Mouse (Mus musculus) neural tube, embryonic 15.5 days (tissue): ENCODE data around the gene Gm20388. TPM values are rescaled to one million over a fixed set of nuclear protein-coding genes. Genes with fewer than 3 reads are reported as not detected.
A peak's percentile ranks its signal among the peaks of the same experiment; 100 is the strongest.

Source experiments
- ATAC-seq: fragments of 200-750 bp; cut with Nextera tagmentation; 2 replicates; pipeline ENCODE4 v1.8.0; 2017; ENCODE audit warnings: mild to moderate bottlenecking, moderate TSS enrichment, moderate library complexity; ENCODE audit not compliant: low FRiP score
- H3K27ac ChIP-seq: fragments of 300-500 bp; sonication (generic); replicated peaks from 2 replicates; pipeline ENCODE4 v1.5.1; 2015; ENCODE audit warnings: mild to moderate bottlenecking, inconsistent platforms
- H3K27me3 ChIP-seq: fragments of 300-500 bp; sonication (generic); replicated peaks from 2 replicates; pipeline ENCODE4 v1.6.1; 2015; ENCODE audit warnings: inconsistent platforms
- H3K36me3 ChIP-seq: fragments of 300-500 bp; sonication (generic); 2 replicates; pipeline ENCODE4 v1.6.1; 2015; ENCODE audit warnings: inconsistent platforms
- H3K4me1 ChIP-seq: fragments of 300-500 bp; sonication (generic); 2 replicates; pipeline ENCODE4 v1.6.1; 2015; ENCODE audit warnings: inconsistent platforms
- H3K4me2 ChIP-seq: fragments of 300-500 bp; sonication (generic); 2 replicates; pipeline ENCODE4 v1.6.1; 2015; ENCODE audit warnings: inconsistent platforms, mild to moderate bottlenecking, moderate library complexity
- H3K4me3 ChIP-seq: fragments of 300-500 bp; sonication (generic); replicated peaks from 2 replicates; pipeline ENCODE4 v1.5.1; 2015; ENCODE audit warnings: mild to moderate bottlenecking, inconsistent platforms
- H3K9ac ChIP-seq: fragments of 300-500 bp; sonication (generic); replicated peaks from 2 replicates; pipeline ENCODE4 v1.6.1; 2015; ENCODE audit warnings: mild to moderate bottlenecking, inconsistent platforms
- H3K9me3 ChIP-seq: fragments of 300-500 bp; sonication (generic); replicated peaks from 2 replicates; pipeline ENCODE4 v1.6.1; 2016; ENCODE audit warnings: inconsistent platforms
- WGBS: fragments of 180-500 bp; shearing (Covaris S2); methylation state at CpG from one replicate; pipeline ENCODE4 v1.1.7; 2015; ENCODE audit warnings: mixed read lengths; 5-methylcytosine and 5-hydroxymethylcytosine counted together
- polyA plus RNA-seq: library from polyadenylated mRNA; unstranded; fragments of >200 nt; fragmentation: Nextera tagmentation; extraction: Ambion mirVana; gene quantifications from 2 replicates; pipeline ENCODE4 v1.2.1, GENCODE M21; 2015

Gm20388 gene
- polyA plus RNA-seq, 1 experiment from 2014 or later = not detected

GRCm38 (mm10) chr8:122851692-122852545 lies 2941.3 kb downstream of the Gm20388 start:
- 84% methylated on average over 12 of the region's 12 CpGs for WGBS
- ATAC-seq = no peak
- Histone ChIP-seq H3K4me1 (peaks cover 8% of the 10 kb centered on the region), H3K36me3 (no peaks in the 10 kb centered on the region), H3K9me3 (no peaks in the 10 kb centered on the region), H3K4me2 (no peak overlapping the region), H3K9ac (no peak overlapping the region), H3K27me3 (no peaks in the 10 kb centered on the region), H3K4me3 (no peak overlapping the region), H3K27ac (no peak overlapping the region)

DNA sequence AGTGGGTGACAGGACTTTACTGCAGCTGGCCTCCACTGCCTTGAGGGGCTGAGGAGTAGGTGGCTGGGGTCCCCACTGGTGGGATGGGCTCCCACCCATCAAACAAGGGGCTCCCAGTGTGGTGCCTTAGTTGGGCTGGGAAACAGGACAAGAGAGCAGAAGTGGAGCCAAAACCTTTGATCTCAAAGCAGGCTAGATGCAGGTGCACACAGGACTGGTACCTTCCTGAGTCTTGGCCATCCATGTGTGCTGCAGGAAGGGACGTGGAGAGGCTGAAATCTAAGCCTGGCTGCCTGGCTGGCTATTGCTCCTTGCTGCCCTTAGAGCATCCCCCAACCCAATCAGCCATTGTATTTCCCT lies 2941.9 kb downstream of the Gm20388 start:
- Histone ChIP-seq H3K36me3 (no peaks in the 10 kb centered on the region), H3K9me3 (no peaks in the 10 kb centered on the region), H3K4me2 (no peak overlapping the region), H3K4me1 (peaks cover 8% of the 10 kb centered on the region), H3K9ac (no peak overlapping the region), H3K4me3 (no peak overlapping the region), H3K27me3 (no peaks in the 10 kb centered on the region), H3K27ac (no peak overlapping the region)
- 83% methylated on average over 1 of the region's 1 CpGs for WGBS
- ATAC-seq = no peak

GRCm38 (mm10) chr8:122853340-122853771 lies 2942.7 kb downstream of the Gm20388 start:
- Histone ChIP-seq H3K4me3 (no peak overlapping the region), H3K9ac (no peak overlapping the region), H3K4me2 (peak overlapping the region; percentile 17; the same call in 1 of the 2 replicates), H3K27ac (no peak overlapping the region; the same call in 1 of the 2 replicates), H3K4me1 (peaks cover 8% of the 10 kb centered on the region), H3K36me3 (no peaks in the 10 kb centered on the region), H3K9me3 (no peaks in the 10 kb centered on the region), H3K27me3 (no peaks in the 10 kb centered on the region)
- ATAC-seq = peak; percentile 72; the same call in 1 of the 2 replicates
- 11% methylated on average over 11 of the region's 11 CpGs for WGBS

GRCm38 (mm10) chr8:122854388-122854787 lies 2943.7 kb downstream of the Gm20388 start:
- WGBS = 83% methylated on average over 7 of the region's 7 CpGs
- H3K9me3 ChIP-seq = no peaks in the 10 kb centered on the region
- H3K36me3 ChIP-seq = no peaks in the 10 kb centered on the region
- H3K4me2 ChIP-seq = no peak overlapping the region
- H3K27me3 ChIP-seq = no peaks in the 10 kb centered on the region
- no peak overlapping the region for H3K4me3 ChIP-seq
- H3K27ac ChIP-seq = no peak overlapping the region
- no peak overlapping the region for H3K9ac ChIP-seq
- H3K4me1 ChIP-seq = peaks cover 8% of the 10 kb centered on the region
- ATAC-seq = no peak

DNA sequence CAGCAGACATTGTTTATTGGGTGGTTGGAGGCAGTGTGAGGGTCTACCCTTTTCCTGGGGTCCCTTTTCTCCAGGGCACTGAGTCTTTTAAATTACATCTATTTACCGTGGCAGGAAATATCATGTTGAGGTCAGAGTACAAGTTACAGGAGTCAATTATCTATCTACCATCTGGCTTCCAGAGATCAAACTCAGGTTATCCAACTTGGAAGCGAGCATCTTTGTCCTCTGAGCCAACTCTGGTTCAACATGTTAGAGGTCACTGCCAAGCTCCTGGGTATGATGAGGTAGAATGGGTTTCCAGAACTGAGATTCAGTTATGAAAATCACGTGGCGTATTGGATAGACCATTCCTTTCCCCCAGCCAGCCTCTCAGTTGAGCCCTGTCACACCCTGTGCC lies 2944.5 kb downstream of the Gm20388 start:
- H3K9me3 ChIP-seq = no peaks in the 10 kb centered on the region
- no peak overlapping the region for H3K4me2 ChIP-seq

DNA sequence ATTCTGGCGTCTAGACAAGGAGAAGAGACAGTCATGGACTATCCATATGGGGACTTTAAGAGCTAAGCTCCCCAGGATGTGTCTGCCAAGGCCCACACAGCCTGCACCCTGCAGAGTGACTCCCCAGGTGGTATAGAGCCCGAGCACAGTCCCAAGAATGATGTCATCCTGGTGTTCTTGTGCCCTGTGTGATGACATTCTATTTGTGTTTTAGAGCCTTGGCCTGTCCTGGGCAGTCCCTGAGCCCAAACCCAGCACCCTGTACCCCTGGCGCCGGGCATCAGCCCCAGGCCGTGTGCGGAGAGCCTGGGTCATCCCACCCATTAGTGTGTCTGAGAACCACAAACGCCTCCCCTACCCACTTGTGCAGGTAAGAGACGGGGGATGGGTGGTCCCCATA lies 2945.6 kb downstream of the Gm20388 start:
- no peak overlapping the region for H3K4me2 ChIP-seq
- no peaks in the 10 kb centered on the region for H3K36me3 ChIP-seq
- H3K27ac ChIP-seq = no peak overlapping the region
- no peaks in the 10 kb centered on the region for H3K9me3 ChIP-seq
- no peak overlapping the region for H3K4me3 ChIP-seq
- peaks cover 8% of the 10 kb centered on the region for H3K4me1 ChIP-seq
- no peak overlapping the region for H3K9ac ChIP-seq
- ATAC-seq = no peak
- H3K27me3 ChIP-seq = no peaks in the 10 kb centered on the region
- 83% methylated on average over 8 of the region's 8 CpGs for WGBS

More for the DNA sequence above, 2944.5 kb downstream of the Gm20388 start:
- no peak overlapping the region for H3K9ac ChIP-seq
- H3K4me1 ChIP-seq = peaks cover 8% of the 10 kb centered on the region
- no peak overlapping the region for H3K27ac ChIP-seq
- no peak overlapping the region for H3K4me3 ChIP-seq
- no peak for ATAC-seq
- no peaks in the 10 kb centered on the region for H3K36me3 ChIP-seq
- 85% methylated on average over 4 of the region's 4 CpGs for WGBS
- no peaks in the 10 kb centered on the region for H3K27me3 ChIP-seq

DNA sequence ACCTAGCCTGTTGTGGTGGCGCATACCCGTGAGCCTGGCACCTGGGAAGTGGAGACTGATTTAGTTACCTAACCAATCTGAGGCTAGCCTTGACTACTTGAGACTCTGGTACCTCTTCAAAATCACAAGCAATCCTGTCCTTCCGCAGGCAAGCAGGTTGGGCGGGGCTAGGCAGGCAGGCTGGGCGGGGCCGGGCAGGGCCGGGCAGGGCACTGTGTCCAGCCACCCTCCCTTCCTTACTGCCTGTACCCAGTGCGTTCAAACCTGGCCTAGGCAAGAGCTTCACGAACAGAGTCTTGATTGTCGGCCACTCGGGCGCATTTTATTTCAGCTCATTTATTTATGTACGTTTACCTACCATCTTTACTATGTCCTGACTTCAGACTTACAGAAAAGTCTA lies 2949.2 kb downstream of the Gm20388 start:
- Histone ChIP-seq H3K4me3 (no peak overlapping the region), H3K4me2 (no peak overlapping the region), H3K27me3 (no peaks in the 10 kb centered on the region), H3K9ac (no peak overlapping the region), H3K27ac (no peak overlapping the region), H3K9me3 (no peaks in the 10 kb centered on the region), H3K36me3 (no peaks in the 10 kb centered on the region), H3K4me1 (peaks cover 5% of the 10 kb centered on the region; the same call in 1 of the 2 replicates)
- WGBS = 62% methylated on average over 13 of the region's 13 CpGs
- ATAC-seq = no peak

- Histone ChIP-seq H3K9ac (0 out of 2 replicates have a peak overlapping the region, but pooled peaks have one; percentile 23), H3K27me3 (no peaks in the 10 kb centered on the region), H3K4me2 (peak overlapping the region; percentile 54), H3K27ac (no peak overlapping the region), H3K36me3 (no peaks in the 10 kb centered on the region), H3K4me3 (peak overlapping the region; percentile 35), H3K9me3 (0 out of 2 replicates have a peak, but pooled peaks cover 3% of the 10 kb centered on the region), H3K4me1 (peaks cover 8% of the 10 kb centered on the region; the same call in 1 of the 2 replicates)
- ATAC-seq = no peak
- WGBS = 48% methylated on average over 26 of the region's 26 CpGs
Measured at GRCm38 (mm10) chr8:122864719-122865129, 2954.1 kb downstream of the Gm20388 start.

DNA sequence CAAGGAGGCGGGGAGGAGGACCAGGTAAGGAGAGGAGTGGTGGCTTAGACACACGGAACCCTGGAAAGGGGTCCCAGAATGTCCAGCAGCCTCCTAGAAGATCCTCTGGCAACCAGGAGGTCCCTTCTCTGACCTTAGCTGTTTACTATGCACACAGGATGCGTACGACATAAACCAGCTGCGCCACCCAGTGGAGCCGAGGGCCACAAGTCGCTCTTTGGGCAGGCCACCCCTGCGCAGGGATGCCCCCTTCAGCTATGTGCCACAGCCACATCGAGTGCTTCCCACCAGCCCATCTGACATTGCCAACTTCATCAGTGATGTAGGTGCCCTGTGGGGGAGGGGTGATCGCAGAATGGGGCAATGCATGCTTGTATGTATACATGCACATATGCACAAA lies 2954.8 kb downstream of the Gm20388 start:
- Histone ChIP-seq H3K4me3 (peak overlapping the region; percentile 35), H3K9me3 (0 out of 2 replicates have a peak, but pooled peaks cover 3% of the 10 kb centered on the region), H3K9ac (0 out of 2 replicates have a peak overlapping the region, but pooled peaks have one; percentile 23), H3K27ac (no peak overlapping the region), H3K4me2 (peak overlapping the region; percentile 54), H3K36me3 (no peaks in the 10 kb centered on the region), H3K27me3 (no peaks in the 10 kb centered on the region), H3K4me1 (peaks cover 11% of the 10 kb centered on the region; the same call in 1 of the 2 replicates)
- WGBS = 51% methylated on average over 10 of the region's 10 CpGs
- ATAC-seq = no peak; the same call in 1 of the 2 replicates

GRCm38 (mm10) chr8:122866231-122866630 lies 2955.6 kb downstream of the Gm20388 start:
- no peak overlapping the region for H3K4me2 ChIP-seq
- WGBS = 84% methylated on average over 8 of the region's 8 CpGs
- ATAC-seq = no peak
- no peak overlapping the region for H3K4me3 ChIP-seq
- no peak overlapping the region for H3K9ac ChIP-seq
- H3K9me3 ChIP-seq = 0 out of 2 replicates have a peak, but pooled peaks cover 3% of the 10 kb centered on the region
- H3K27ac ChIP-seq = no peak overlapping the region
- no peaks in the 10 kb centered on the region for H3K36me3 ChIP-seq
- H3K27me3 ChIP-seq = no peaks in the 10 kb centered on the region
- peaks cover 12% of the 10 kb centered on the region; the same call in 1 of the 2 replicates for H3K4me1 ChIP-seq

DNA sequence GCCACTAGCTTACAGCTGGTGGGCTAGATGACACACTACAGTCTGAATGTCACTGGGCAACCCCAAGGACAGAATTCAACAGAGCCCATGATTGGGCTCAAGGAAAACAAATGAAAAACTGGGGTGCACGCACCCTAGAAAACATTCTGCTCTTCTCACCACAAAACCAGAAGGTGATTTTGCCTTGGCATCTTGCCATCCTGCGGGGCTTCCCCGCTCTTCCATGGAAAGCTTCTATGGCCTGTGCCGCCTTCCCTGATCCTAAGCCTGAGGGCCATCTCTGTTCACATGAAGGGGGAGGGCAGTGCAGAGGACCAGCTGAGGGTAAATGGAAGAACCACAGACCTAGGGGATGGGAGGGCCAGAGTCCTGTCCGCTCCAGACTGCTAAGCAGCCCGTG lies 2957.3 kb downstream of the Gm20388 start:
- H3K4me1 ChIP-seq = peaks cover 12% of the 10 kb centered on the region; the same call in 1 of the 2 replicates
- H3K9me3 ChIP-seq = 0 out of 2 replicates have a peak, but pooled peaks cover 3% of the 10 kb centered on the region
- 78% methylated on average over 6 of the region's 6 CpGs for WGBS

More for the DNA sequence above, 2957.3 kb downstream of the Gm20388 start:
- Histone ChIP-seq H3K4me2 (no peak overlapping the region), H3K36me3 (no peaks in the 10 kb centered on the region), H3K27ac (no peak overlapping the region), H3K9ac (no peak overlapping the region), H3K27me3 (no peaks in the 10 kb centered on the region), H3K4me3 (no peak overlapping the region)
- no peak for ATAC-seq
